Mouse (Mus musculus): Measurements from ENCODE around the gene 9530053A07Rik.

Gene 9530053A07Rik

DNA sequence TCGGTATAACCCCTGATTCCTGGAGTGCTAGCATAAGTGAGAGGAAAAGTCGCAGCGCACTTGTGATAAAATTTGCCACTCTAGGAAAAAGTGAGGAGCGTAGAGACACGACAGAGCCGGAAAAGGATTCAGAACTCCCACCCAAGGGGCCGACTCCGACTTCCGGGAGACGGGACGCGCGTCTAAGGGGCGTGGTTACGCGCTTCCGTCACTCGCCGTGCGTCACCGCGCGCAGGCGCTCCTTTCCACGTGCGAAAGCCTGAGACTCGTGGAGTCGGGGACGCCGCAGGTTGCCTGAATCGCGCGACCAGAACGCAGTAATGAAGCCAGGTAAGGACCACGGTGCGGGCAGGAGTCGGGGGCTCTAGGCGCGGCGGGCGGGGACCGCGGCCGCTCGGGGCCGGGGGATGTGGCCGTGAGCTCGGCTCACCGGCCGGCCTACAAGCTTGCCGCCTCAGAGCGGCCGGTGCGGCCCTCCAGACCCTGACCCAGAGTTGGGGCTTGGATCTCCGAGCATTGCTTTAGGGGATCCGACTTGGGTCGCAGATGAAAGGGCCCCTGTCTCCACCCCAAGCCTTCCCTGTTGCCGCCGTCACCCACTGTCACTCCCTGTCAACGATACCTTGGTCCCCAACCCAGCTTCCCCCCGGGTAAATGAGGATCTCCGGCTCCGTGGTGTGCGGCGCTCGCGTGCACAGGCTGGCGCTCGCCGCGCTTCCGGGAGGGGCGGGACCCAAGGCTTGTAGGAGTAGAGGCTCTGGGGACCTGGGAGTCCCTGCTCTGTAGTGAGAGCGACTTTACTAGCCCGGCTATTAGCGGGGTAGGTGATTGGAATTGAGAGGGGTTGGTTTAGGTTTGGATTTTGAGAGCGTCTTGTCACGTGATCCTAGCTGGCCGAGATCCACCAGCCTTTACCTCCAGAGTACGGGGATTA is 40.5 kb downstream of the 9530053A07Rik start, which contains the start of gene Fbl:
Fbl (plus strand) TSS at position 222 of the 934 bp plus-strand sequence.
- DNase-seq (ENCODE audit: inconsistent age in 2 of 2, low spot score in 1 of 2): peak; percentile 94 to 96

DNA sequence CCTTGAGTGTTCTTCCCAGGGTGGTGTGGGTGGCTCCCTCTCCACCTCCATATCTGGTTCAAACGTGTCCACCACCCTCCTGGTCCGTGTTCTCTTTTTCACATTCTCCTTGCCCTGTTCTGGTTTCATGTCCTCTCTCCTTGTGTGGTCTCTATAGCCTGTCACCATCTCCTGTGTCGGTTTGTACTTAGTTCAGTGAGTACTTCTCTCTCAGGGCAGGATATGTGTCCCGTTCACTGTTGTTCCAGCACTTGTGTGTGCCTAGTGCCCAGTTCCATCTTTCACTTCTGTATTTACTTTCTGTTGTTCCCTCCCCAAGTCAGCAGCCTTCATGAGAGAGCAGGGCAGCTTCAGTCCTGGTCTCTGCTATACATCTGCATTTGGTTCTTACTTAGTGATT is 46.1 kb downstream of the 9530053A07Rik start:
- DNase-seq (ENCODE audit: inconsistent age in 2 of 2, low spot score in 1 of 2): no peak

- DNase-seq (ENCODE audit: inconsistent age in 2 of 2, low spot score in 1 of 2): peak; percentile 99 to 100
These were observed 50.0 kb downstream of the 9530053A07Rik start, which contains the start of gene Dyrk1b for GRCm38 (mm10) chr7:28179228-28179627. Gene Dyrk1b, plus strand, starts transcription at chr7:28179469.

GRCm38 (mm10) chr7:28179741-28180377 is 50.6 kb downstream of the 9530053A07Rik start:
- peak; percentile 96 to 98 for DNase-seq (ENCODE audit: inconsistent age in 2 of 2, low spot score in 1 of 2)

DNA sequence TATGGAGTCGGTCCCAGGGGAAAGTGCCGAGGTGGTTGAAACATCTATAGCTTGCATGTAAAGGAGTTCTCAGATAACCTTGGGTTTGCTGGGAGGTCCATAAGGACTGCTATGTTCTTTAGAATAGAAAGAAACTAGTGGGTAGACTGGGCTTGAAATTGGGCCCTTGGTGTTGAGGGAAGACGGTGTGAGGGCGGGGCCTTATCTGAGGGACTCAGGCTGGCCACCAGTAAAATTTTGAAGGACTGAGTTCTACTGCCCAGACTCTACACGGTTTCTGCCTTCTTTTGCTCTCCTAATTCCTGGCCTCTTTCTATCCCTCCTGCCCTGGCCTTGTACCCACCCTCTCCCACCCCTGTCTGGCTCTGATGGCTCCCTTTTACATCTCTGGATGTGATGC is 51.6 kb downstream of the 9530053A07Rik start:
- DNase-seq (ENCODE audit: inconsistent age in 2 of 2, low spot score in 1 of 2): peak in 1 of 2 experiments; percentile 60

- DNase-seq (ENCODE audit: inconsistent age in 2 of 2, low spot score in 1 of 2): peak; percentile 43 to 54
These were observed 52.1 kb downstream of the 9530053A07Rik start for GRCm38 (mm10) chr7:28181376-28181775.

GRCm38 (mm10) chr7:28182320-28182719 is 53.1 kb downstream of the 9530053A07Rik start:
- peak in 1 of 2 experiments; percentile 34 for DNase-seq (ENCODE audit: inconsistent age in 2 of 2, low spot score in 1 of 2)

DNA sequence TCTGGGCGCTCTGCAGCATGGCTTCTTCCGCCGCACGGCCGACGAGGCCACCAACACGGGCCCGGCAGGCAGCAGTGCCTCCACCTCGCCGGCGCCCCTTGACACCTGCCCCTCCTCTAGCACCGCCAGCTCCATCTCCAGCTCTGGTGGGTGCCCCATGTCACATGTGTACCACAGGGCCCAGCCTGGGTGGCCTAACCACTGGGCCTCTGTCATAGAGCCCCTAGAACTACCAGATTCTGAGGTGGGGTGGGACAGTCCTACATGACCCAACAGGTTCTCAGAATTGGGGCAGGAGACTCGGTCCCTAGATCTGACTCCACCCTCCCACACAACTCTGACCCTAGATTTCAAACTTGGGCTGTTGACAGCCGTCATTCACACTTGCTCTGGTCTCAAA is 56.6 kb downstream of the 9530053A07Rik start:
- DNase-seq (ENCODE audit: inconsistent age in 2 of 2, low spot score in 1 of 2): peak in 1 of 2 experiments; percentile 21

DNA sequence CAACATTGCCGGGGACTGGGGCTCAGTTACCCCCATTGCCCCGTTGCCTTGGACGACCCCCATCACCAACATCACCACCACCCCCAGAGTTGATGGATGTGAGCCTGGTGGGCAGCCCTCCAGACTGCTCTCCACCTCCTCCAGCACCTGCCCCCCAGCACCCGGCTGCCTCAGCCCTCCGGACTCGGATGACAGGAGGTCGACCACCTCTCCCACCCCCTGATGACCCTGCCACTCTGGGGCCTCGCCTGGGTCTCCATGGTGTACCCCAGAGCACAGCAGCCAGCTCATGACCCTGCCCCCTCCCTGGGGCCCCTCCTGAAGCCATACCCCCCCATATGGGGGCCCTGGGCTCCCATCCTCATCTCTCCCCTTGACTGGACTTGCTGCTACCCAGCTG is 57.4 kb downstream of the 9530053A07Rik start:
- peak in 1 of 2 experiments; percentile 28 for DNase-seq (ENCODE audit: inconsistent age in 2 of 2, low spot score in 1 of 2)

DNA sequence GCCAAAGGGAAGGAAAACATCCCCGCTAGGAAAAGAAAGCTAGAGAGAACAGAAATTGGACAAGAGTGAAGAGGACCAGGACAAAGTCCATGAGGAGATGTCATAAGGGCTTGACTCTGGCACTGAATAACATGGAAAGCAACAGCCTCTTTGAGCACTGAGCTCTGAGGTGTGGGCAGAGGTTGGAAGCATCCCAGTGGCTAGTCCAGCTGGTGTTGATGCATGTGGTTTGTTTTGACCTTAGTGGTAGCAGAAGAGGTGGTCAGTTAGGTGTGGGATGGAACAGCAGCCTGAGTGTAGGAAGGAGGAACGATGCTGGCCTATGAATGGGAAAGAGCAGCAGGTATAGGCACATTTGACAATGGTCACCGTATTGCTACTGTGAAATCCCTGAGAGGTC is 62.2 kb downstream of the 9530053A07Rik start:
- peak in 1 of 2 experiments; percentile 16 for DNase-seq (ENCODE audit: inconsistent age in 2 of 2, low spot score in 1 of 2)

DNA sequence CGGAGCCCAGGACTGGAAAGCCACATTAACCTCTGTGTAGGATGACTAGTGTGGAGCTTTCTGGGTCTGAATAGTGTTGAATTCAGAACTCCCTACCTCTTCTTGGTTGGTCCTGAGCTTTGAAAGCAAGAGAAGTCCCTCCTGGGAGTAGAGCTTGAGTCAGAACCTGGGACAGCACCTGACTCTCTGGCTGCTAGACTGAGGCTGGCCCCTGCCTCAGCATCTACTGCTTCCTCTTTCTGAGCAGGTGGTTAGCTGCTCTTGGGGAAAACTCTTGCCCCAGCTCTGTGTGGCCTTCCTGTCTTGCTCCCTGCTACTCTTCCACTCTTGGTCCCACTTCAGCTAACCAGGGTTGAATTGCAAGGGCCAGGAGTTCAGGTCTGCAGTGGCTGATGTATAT is 62.6 kb downstream of the 9530053A07Rik start:
- peak in 1 of 2 experiments; percentile 26 for DNase-seq (ENCODE audit: inconsistent age in 2 of 2, low spot score in 1 of 2)

GRCm38 (mm10) chr7:28195414-28196098 is 66.3 kb downstream of the 9530053A07Rik start:
- peak in 1 of 2 experiments; percentile 35 for DNase-seq (ENCODE audit: inconsistent age in 2 of 2, low spot score in 1 of 2)

DNA sequence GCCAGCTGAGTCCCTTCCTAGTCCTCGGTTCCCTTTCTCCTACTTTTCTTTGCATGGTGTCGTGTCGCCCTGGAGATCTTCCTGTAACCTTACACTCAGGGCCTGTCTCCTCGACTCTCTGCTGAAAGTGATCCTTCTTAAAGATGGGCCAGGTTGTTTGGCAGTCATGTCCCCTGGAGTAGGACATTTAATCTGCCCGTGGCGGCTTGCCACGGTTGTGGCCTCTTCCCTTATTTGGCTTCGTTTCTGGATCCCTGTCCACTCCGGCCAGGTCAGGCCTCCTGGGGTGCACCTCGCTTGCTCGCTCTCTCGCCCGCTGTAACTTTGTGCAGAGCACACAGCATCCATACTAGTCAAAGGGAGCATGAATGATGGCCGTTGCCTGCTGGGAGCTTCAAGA is 67.3 kb downstream of the 9530053A07Rik start:
- peak in 1 of 2 experiments; percentile 45 for DNase-seq (ENCODE audit: inconsistent age in 2 of 2, low spot score in 1 of 2)

- DNase-seq (ENCODE audit: inconsistent age in 2 of 2, low spot score in 1 of 2): no peak
These were observed 69.8 kb downstream of the 9530053A07Rik start for GRCm38 (mm10) chr7:28199054-28199453.

- DNase-seq (ENCODE audit: inconsistent age in 2 of 2, low spot score in 1 of 2): peak in 1 of 2 experiments; percentile 66
These were observed 74.2 kb downstream of the 9530053A07Rik start for GRCm38 (mm10) chr7:28203207-28204108.

DNA sequence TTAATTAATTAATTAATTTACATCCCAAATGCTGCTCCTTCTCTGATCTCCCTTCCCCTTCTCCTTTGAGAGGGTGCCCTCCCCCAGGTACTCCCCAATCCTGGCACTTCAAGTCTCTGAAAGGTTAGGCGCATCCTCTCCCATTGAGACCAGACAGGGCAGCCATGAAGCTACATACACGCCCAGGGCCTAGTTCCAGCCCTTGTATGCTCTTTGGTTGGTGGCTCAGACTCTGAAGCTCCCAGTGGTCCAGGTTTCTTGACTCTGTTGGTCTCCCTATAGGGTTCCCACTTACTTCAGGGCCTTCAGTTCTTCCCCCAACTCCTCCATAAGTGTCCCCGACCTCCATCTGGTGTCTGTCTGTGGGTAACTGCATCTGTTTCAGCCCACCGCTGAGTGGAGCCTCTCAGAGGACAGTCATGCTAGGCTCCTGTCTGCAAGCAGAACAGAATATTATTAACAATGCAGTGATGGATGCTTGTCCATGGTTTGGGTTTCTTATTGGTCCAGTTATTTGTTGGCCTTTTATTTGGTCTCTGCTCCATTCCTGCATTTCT is 76.9 kb downstream of the 9530053A07Rik start:
- DNase-seq (ENCODE audit: inconsistent age in 2 of 2, low spot score in 1 of 2): peak in 1 of 2 experiments; percentile 50

DNA sequence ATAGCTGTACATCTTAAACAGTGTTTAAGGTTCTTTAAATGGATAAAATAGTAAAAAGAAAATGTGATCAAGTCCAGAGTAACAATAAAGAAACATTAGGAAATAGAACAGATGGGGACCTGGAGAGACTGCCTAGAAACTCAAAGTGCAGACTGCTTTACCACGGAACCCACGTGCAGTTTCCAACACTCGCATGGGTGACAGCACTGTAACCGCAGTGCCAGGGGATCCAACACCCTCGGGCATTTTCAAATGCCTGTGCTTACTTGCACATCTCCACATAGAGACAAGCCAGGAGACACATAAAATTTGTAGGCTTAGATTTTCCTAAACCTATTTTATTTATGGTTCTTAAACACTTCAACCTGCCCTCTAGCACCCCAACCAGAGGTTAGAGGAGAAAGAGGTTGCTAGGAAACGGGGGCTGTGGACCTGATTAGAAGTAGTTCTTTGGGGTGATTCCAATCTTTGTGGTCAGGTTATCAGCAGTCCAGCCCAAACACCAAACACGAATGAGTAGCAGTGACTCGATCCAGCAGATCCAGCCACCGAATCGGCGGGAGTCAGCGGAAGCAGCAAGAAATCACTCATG is 79.2 kb downstream of the 9530053A07Rik start:
- no peak for DNase-seq (ENCODE audit: inconsistent age in 2 of 2, low spot score in 1 of 2)

GRCm38 (mm10) chr7:28208988-28209508 is 79.8 kb downstream of the 9530053A07Rik start:
- DNase-seq (ENCODE audit: inconsistent age in 2 of 2, low spot score in 1 of 2): peak; percentile 72 to 88

DNA sequence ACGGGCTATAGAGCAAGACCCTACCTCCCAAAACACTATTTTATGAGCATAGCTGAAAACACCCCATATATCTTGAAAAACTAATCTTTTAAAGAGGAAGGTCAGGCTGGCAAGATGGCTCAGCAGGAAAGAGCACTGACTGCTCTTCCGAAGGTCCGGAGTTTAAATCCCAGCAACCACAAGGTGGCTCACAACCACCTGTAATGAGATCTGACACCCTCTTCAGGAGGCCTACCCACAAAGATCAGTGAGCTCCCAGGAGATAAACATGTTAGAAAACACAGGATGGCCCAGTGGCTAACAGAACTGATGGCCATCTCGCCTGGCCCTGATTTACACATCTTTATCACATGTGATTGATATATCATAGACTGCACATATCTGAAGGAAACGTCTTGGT is 81.5 kb downstream of the 9530053A07Rik start:
- no peak for DNase-seq (ENCODE audit: inconsistent age in 2 of 2, low spot score in 1 of 2)

Measured in adrenal gland, adult (tissue).